Mouse (Mus musculus) erythroblast, embryonic 14.5 days (primary cell): ENCODE data around the gene Inpp5a. TPM values are rescaled to one million over a fixed set of nuclear protein-coding genes. Genes with fewer than 3 reads are reported as not detected.
"Not testable (repeated sequence)": the region's sequence is repeated elsewhere in the genome, so short reads cannot be mapped to it uniquely, and the experiment has no call there.

ENCODE experiments used
- H3K27me3 ChIP-seq: 2 replicates; pipeline ENCODE4 v1.6.1; 2012; ENCODE audit warnings: inconsistent platforms; ENCODE audit not compliant: control insufficient read depth
- H3K36me3 ChIP-seq: 2 replicates; pipeline ENCODE4 v1.6.1; 2012; ENCODE audit warnings: mild to moderate bottlenecking, inconsistent platforms; ENCODE audit not compliant: control insufficient read depth
- H3K4me1 ChIP-seq: 2 replicates; pipeline ENCODE4 v1.6.1; 2012; ENCODE audit warnings: inconsistent platforms; ENCODE audit not compliant: control insufficient read depth
- H3K4me3 ChIP-seq: replicated peaks from 2 replicates; pipeline ENCODE3; 2012; ENCODE audit warnings: moderate library complexity, mild to moderate bottlenecking, inconsistent platforms
- H3K9me3 ChIP-seq: 2 replicates; pipeline ENCODE4 v1.6.1; 2012; ENCODE audit warnings: low read length, inconsistent platforms, mixed read lengths; ENCODE audit not compliant: control insufficient read depth
- GATA1 ChIP-seq: IDR thresholded peaks from 2 replicates; pipeline ENCODE4 v1.6.1; 2012; ENCODE audit warnings: low read length, inconsistent platforms, mixed read lengths
- TAL1 ChIP-seq: IDR thresholded peaks from 3 replicates; pipeline ENCODE4 v1.6.1; 2012; ENCODE audit warnings: low read length, inconsistent platforms, mixed read lengths
- polyA plus RNA-seq: library from polyadenylated mRNA; stranded (reverse); fragments of >175 nt; gene quantifications from 2 replicates; pipeline ENCODE4 v1.2.3, GENCODE M21; 2012

Gene Inpp5a
- polyA plus RNA-seq, 1 experiment = 0.25 TPM

DNA sequence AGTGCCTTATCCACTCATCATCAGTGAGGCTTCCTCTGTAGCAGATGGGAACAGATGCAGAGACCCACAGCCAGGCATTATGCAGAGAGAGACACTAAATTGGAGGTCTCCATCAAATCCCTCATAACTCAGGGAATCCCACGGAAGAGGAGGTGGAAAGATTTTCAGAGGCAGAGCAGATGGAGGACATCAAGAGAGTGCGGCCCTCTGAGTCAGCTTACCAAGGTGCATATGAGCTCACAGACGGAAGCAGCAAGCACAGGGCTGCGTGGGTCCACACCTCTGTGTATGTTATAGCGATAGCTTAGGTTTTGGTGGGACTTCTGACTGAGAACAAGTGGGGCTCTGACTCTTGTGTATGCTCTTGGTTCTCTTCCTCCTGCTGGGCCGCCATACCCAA is 33.9 kb downstream of the Inpp5a start:
- Histone ChIP-seq H3K4me3 (no peak overlapping the region), H3K27me3 (no peaks in the 10 kb centered on the region), H3K36me3 (no peaks in the 10 kb centered on the region), H3K4me1 (no peaks in the 10 kb centered on the region), H3K9me3 (peaks cover 9% of the 10 kb centered on the region)
- TF ChIP-seq TAL1 = no peak
- no peak for TF ChIP-seq GATA1

DNA sequence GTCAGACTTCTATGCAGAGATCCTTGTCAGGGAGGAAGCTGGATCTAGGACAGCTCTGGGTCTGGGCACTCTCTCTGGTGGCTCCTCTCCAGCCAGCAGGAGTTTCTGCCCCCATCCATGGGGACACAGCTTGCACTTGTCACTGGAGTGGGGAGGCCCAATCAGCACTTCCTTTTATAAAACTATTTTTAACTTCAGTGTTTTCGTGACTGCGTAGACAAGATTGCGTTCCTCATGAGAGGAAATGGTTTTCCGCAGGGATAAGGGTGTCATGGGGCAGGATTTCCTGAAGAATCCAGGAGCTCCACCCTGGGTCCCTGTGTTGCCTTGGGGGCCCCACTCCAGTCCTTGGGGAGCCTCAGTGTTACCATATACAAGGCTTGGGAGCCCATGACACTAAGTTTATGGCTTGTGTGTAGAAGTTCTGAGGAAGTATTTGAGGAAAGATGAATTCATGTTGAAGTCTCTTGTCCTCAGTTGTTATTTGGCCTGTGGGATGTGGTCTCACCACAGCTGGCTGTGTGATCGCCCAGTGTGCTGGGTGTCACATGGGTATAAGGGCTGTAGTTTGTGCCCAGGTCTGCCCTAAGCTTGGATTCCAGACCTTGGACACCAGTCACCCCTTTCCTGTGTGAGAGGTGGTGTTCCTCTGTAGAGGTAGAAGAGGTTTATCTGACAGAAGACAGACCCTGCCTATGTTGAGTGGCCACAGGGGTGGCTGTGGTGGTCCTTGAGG is 45.4 kb downstream of the Inpp5a start:
- Histone ChIP-seq H3K27me3 (no peaks in the 10 kb centered on the region), H3K9me3 (no peaks in the 10 kb centered on the region), H3K4me1 (no peaks in the 10 kb centered on the region), H3K36me3 (no peaks in the 10 kb centered on the region), H3K4me3 (no peak overlapping the region)
- TF ChIP-seq TAL1 (no peak), GATA1 (no peak)

DNA sequence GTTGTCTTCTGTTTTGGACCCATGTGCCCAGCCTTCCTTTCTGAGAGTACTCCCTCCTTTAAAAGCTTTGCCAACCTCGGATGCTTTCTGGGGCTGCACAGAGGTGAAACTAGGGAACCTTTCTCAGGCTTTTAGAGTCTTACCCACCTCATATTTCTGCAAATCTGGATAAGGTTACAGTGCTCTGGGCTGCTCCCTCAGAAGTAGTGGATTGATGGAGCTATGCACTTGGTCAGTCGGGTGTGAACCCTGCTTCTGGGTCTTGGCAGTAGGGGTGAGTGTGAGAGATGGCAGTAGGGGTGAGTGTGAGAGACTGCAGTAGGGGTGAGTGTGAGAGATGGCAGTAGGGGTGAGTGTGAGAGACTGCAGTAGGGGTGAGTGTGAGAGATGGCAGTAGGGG is 46.0 kb downstream of the Inpp5a start:
- H3K9me3 ChIP-seq, H3K27me3 ChIP-seq, H3K4me1 ChIP-seq, H3K4me3 ChIP-seq, H3K36me3 ChIP-seq: not testable (repeated sequence)

DNA sequence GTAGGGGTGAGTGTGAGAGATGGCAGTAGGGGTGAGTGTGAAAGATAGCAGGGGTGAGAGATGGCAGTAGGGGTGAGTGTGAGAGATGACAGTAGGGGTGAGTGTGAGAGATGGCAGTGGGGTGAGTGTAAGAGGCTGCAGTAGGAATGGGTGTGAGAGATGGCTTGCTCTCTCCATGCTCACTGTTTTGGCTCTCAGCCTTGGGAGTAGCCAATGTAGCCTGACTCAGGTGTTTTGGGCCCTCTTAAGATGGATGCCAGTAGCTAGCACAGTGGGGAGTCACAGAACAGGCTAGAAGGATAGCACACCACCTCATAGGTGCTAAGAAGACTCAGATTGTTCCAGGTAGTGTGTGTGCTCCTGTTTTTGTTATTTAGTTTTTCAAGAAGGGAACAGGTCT is 46.8 kb downstream of the Inpp5a start:
- Histone ChIP-seq H3K9me3 (no peaks in the 10 kb centered on the region), H3K36me3 (no peaks in the 10 kb centered on the region), H3K4me3 (no peak overlapping the region), H3K27me3 (no peaks in the 10 kb centered on the region), H3K4me1 (no peaks in the 10 kb centered on the region)
- TF ChIP-seq GATA1 (no peak), TAL1 (no peak)

DNA sequence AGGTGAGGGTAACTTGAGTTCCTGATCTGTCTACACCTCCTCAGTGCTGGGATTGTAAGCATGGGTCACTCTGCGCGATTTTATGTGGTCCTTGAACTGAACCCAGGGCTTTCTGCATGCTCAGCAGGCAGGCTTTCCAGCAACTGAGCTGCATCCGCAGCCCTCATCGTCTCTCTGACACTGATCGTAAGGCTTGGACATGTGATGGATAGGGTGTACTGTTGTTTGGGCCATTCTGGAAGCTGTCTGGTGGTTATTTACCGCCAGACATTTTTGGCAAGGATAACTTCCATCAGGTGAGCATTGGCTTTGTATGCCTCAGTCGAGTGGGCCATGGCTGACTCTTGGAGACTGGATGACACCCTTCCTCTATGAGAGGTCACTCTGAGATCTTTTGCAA is 48.0 kb downstream of the Inpp5a start:
- H3K4me1 ChIP-seq = no peaks in the 10 kb centered on the region
- H3K9me3 ChIP-seq = no peaks in the 10 kb centered on the region
- H3K4me3 ChIP-seq = no peak overlapping the region
- no peaks in the 10 kb centered on the region for H3K36me3 ChIP-seq
- H3K27me3 ChIP-seq = no peaks in the 10 kb centered on the region
- TF ChIP-seq TAL1 (no peak), GATA1 (no peak)

DNA sequence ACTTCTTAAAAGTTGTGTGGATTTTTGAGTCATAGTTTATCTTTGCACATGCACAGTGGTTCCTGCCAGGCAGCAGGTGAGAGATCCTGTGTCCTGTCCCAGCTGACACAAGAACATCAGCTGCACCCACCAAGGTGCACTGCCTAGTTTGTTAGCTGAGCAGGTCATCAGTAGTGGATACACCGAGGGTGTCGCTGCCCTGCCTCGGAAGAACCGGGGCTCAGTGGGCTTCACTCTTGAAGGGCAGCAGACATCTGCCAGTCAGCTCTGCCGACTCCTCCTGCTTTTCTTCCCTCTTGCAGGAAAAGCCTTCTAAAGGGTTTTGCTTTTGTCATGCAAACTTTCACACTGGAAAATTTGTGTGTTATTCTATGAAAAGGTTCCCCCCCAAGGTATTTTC is 48.6 kb downstream of the Inpp5a start:
- Histone ChIP-seq H3K27me3 (no peaks in the 10 kb centered on the region), H3K4me1 (no peaks in the 10 kb centered on the region), H3K4me3 (no peak overlapping the region), H3K9me3 (no peaks in the 10 kb centered on the region), H3K36me3 (no peaks in the 10 kb centered on the region)
- TF ChIP-seq GATA1 = no peak
- TF ChIP-seq TAL1 = no peak

DNA sequence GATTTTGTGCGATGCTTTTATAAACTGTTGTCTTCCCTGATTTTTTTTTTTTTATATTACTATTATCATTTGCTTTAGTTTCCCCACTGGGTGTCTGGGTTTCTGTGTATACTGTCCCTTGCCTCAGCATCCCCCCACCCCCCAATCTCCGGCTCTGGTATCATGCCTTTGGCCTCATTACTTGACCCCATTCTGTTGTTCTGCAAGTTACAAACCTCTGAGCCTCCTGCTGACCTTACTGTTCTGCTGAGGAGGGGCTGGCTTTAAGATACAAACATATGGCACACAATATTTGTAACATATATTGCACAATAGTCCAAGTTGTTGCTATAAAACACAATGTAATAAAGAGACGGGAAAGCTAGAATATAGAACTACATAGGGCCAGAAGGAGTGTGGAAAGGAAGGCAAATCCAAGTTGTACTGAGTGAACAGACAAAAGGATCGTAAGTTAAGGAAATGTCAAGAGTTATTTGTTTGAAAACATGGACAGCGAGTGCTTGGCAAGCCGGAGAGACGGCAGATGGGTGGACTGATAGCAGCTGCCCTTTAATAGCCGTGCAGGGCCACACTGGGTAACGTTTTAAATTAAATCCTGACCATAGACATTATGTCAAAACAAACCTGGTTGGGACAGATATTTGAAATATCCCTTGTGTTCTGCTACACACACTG is 49.2 kb downstream of the Inpp5a start:
- H3K4me1 ChIP-seq = no peaks in the 10 kb centered on the region
- H3K36me3 ChIP-seq = no peaks in the 10 kb centered on the region

DNA sequence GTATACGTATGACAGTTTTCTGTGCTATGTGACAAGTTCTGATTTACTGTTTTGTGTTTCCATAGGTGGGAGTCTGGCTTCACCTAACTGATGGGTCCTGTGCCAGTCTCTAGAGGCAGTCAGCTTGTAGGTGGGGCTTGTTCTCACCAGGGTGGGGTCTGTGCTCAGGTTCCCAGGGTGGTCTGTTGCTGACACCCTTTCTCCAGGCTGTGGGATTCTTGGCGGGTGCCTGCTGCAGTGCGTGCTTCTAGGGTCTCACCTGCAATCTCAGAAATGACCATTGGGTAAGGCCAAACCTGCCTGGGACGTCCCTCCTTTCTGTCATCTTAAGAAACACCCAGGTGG is 49.7 kb downstream of the Inpp5a start:
- no peaks in the 10 kb centered on the region for H3K36me3 ChIP-seq
- H3K9me3 ChIP-seq = no peaks in the 10 kb centered on the region
- H3K4me1 ChIP-seq = no peaks in the 10 kb centered on the region
- TF ChIP-seq GATA1 (no peak), TAL1 (no peak)
- no peak overlapping the region for H3K4me3 ChIP-seq
- no peaks in the 10 kb centered on the region for H3K27me3 ChIP-seq

More for the DNA sequence above, 49.2 kb downstream of the Inpp5a start:
- no peaks in the 10 kb centered on the region for H3K9me3 ChIP-seq
- TF ChIP-seq TAL1 = no peak
- no peak for TF ChIP-seq GATA1
- no peaks in the 10 kb centered on the region for H3K27me3 ChIP-seq
- no peak overlapping the region for H3K4me3 ChIP-seq

DNA sequence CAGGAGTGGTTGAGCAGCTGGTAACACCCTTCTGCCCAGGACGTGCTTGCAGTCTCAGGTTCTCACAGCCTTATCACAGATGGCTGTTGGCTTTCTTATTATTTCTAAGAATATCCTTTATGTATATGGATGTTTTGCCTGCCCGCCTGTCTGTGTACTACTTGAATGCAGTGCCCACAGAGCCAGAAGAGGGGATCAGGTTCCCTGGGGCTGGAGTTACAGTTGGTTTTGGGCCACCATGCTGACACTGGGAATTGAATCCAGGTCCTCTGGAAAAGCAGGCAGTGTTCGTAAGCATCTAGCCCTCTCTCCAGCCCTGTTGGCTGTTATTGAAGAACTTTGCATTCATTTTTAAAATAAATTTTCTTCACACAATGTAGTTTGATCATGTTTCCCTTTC is 50.1 kb downstream of the Inpp5a start:
- Histone ChIP-seq H3K4me3 (no peak overlapping the region), H3K36me3 (no peaks in the 10 kb centered on the region), H3K9me3 (no peaks in the 10 kb centered on the region), H3K4me1 (no peaks in the 10 kb centered on the region), H3K27me3 (no peaks in the 10 kb centered on the region)
- TF ChIP-seq GATA1 (no peak), TAL1 (no peak)
